Mouse (Mus musculus) bone marrow macrophage, adult 2 months (primary cell): Measurements from ENCODE around the gene Rab10.
"Not testable (repeated sequence)": the region's sequence is repeated elsewhere in the genome, so short reads cannot be mapped to it uniquely, and the experiment has no call there.

Experiments
- CTCF ChIP-seq: IDR thresholded peaks from 2 replicates; pipeline ENCODE4 v1.5.1; 2012; ENCODE audit warnings: low read depth, mild to moderate bottlenecking, low read length, moderate library complexity
- POLR2A ChIP-seq: IDR thresholded peaks from 2 replicates; pipeline ENCODE4 v1.6.1; 2012; ENCODE audit warnings: mild to moderate bottlenecking, low read depth, low read length, borderline replicate concordance

DNA sequence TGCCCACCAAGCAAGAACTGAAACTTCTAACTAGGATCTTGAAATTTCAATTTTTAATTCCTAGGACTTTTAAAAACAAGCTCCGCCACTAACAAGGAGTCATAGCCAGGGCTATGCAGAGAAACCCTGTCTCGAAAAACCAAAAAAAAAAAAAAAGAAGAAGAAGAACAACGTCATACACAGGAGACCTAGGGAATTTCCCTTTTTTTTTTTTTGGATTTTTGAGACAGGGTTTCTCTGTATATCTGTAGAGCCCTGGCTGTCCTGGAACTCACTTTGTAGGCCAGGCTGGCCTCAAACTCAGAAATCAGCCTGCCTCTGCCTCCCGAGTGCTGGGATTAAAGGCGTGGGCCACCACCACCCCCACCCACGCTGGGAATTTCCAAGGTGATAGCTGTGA lies 12.1 kb downstream of the Rab10 start:
- not testable (repeated sequence) for TF ChIP-seq CTCF, POLR2A
